Comparison of ENCODE assay signal across 8 mouse cellular contexts in the genomic region with DNA sequence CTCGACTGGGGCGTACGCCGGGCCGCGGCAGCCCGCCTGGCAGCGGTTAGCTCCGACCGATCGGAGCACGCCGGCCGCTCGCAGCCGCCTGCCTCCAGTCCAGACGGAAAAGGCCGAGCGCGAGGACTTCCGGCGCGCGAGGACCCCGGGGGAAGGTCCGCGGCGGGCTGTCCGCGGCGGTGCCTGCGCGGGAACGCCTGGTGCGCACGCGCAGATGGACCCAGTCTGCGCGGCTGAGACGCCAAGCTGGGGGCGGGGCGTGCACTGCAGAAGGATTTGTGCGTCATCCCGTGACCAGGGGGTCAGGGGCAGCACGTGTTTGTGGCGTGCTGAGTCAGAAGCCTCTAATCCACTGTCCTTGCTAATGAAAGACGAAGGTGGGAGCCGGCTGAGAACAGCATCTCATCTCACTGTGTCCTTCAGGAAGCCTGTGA. TPM values are rescaled to one million over a fixed set of nuclear protein-coding genes. Genes with fewer than 3 reads are reported as not detected.
DNase-seq lines count a peak whose midpoint lies in the region; ATAC-seq and TF ChIP-seq lines count a peak whose summit lies in the region.

Gene Tomm20, minus strand, starts transcription at position 115 of the 434 bp plus-strand sequence.

- peaks cover 40% of the 10 kb centered on the region for H3K36me3 ChIP-seq in hindbrain, embryonic 10.5 days
- H3K36me3 ChIP-seq in lung, postnatal 0 days (ENCODE audit: insufficient read depth, low read length): peaks cover 13% of the 10 kb centered on the region; the same call in 1 of the 2 replicates

- DNase-seq in MEL-GATA-1-ER (ENCODE audit: extremely low read depth, low read depth): peak; percentile 77
- DNase-seq in cerebellum, adult 8-10 months: peak; percentile 96
- DNase-seq in hindbrain, embryonic 10.5 days (ENCODE audit: low spot score): peak; percentile 96
- peak; percentile 97 for DNase-seq in layer of hippocampus, adult 9-11 months
- DNase-seq in lung, postnatal 0 days (ENCODE audit: low spot score): peak; percentile 99
- peak; percentile 96 for DNase-seq in ovary, postnatal 14 days (ENCODE audit: low spot score)
- DNase-seq in thymus, postnatal 14 days: peak; percentile 93

- peak within 1 kb of the TSS; percentile 88 for H3K9ac ChIP-seq in lung, postnatal 0 days (replicated peaks; ENCODE audit: low read depth)

- no peaks in the 10 kb centered on the region for H3K27me3 ChIP-seq in hindbrain, embryonic 10.5 days (ENCODE audit: insufficient read depth, poor library complexity, severe bottlenecking)
- H3K27me3 ChIP-seq in lung, postnatal 0 days (replicated peaks; ENCODE audit: insufficient read depth, low read length): no peaks in the 10 kb centered on the region

- peak within 1 kb of the TSS; percentile 87 for H3K4me2 ChIP-seq in lung, postnatal 0 days (replicated peaks; ENCODE audit: low read depth, low read length)

- peak within 1 kb of the TSS; percentile 95 for H3K27ac ChIP-seq in hindbrain, embryonic 10.5 days
- H3K27ac ChIP-seq in lung, postnatal 0 days (ENCODE audit: low read length): peak within 1 kb of the TSS; percentile 89

- under 1% methylated on average over 48 of the region's 48 CpGs for WGBS in hindbrain, embryonic 10.5 days
- under 1% methylated on average over 44 of the region's 48 CpGs for WGBS in lung, postnatal 0 days

- H3K9me3 ChIP-seq in hindbrain, embryonic 10.5 days: no peaks in the 10 kb centered on the region
- H3K9me3 ChIP-seq in lung, postnatal 0 days (ENCODE audit: low read length): no peaks in the 10 kb centered on the region

- peak within 1 kb of the TSS; percentile 87 for H3K4me3 ChIP-seq in hindbrain, embryonic 10.5 days
- H3K4me3 ChIP-seq in lung, postnatal 0 days (ENCODE audit: low read depth, low read length): peak within 1 kb of the TSS; percentile 59

- TF ChIP-seq CTCF in lung, postnatal 0 days (IDR thresholded peaks at IDR 0.05): no peak

- peaks cover 24% of the 10 kb centered on the region for H3K4me1 ChIP-seq in hindbrain, embryonic 10.5 days (replicated peaks)
- H3K4me1 ChIP-seq in lung, postnatal 0 days (ENCODE audit: insufficient read depth, low read depth, low read length): peaks cover 7% of the 10 kb centered on the region

- peak; percentile 89 for ATAC-seq in frontal cortex, adult (ENCODE audit: low TSS enrichment)
- peak; percentile 96 for ATAC-seq in lung, postnatal 0 days

- TF ChIP-seq EP300 in lung, postnatal 0 days (IDR thresholded peaks at IDR 0.05): no peak

RNA-seq across cellular contexts. Expression of gene Tomm20, which starts in this region (rescaled TPM):
- polyA plus RNA-seq in hindbrain, embryonic 10.5 days (2016; fragmentation: Nextera tagmentation; extraction: Ambion mirVana): 250 and 288 TPM in 2 replicates
- polyA plus RNA-seq in lung, postnatal 0 days (2015; fragmentation: Nextera tagmentation; extraction: Ambion mirVana): 138 and 155 TPM in 2 replicates

Comparison
In these comparisons a context has a peak if more than half of its experiments do, and no peak if none do; other contexts are left out.
1. Peak in every context shown above with its lines: DNase-seq, ATAC-seq, H3K4me3 ChIP-seq and H3K27ac ChIP-seq.